Mouse (Mus musculus) retina, embryonic 14.5 days (tissue): Measurements from ENCODE around the gene Rufy2.
"Not testable (repeated sequence)": the region's sequence is repeated elsewhere in the genome, so short reads cannot be mapped to it uniquely, and the experiment has no call there.

Experiments
- DNase-seq: peaks from one replicate; pipeline ENCODE4 v3.0.0-alpha.2; 2015; ENCODE audit warnings: low spot score

Rufy2 gene

GRCm38 (mm10) chr10:63052011-63052410, 72.0 kb downstream of the Rufy2 start:
- DNase-seq, result no peak

DNA sequence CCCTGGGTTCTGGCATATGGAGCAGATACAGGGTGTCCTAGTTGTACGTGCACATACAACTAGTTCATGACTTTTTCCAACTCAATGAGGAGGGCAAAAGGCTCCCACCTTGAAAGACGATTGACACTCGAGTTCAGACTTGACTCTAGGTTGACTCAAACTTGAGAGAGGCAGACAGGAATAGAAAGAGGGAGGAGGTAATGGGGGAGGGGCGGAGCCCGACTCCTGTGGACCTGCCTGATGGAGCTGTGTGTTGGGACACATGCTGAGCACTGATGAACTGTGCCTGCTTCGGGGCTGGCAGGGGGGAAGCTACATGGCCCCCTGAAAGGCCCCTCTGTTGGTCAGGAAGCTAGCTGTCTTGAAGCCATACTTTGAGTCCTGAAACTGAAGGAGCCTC, 73.0 kb downstream of the Rufy2 start:
- no peak for DNase-seq

DNA sequence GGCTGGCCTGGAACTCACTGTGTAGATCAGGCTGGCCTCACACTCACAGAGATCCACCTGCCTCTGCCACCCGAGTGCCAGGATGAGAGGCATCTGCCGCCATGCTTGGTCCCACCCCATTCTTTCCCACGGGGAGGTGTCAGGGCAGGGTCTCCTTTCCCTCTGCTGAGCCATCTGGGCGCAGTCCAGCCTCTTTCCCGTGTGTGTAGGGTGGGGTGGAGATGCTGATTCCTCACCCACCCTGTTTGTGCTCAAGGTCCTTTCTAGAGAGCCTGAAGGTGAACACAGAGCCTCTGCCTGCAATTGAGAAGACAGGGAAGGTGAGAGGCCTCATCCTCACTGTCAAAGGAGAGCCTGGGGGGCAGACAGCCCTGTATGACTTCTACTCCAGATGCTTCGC, 74.0 kb downstream of the Rufy2 start:
- not testable (repeated sequence) for DNase-seq

DNA sequence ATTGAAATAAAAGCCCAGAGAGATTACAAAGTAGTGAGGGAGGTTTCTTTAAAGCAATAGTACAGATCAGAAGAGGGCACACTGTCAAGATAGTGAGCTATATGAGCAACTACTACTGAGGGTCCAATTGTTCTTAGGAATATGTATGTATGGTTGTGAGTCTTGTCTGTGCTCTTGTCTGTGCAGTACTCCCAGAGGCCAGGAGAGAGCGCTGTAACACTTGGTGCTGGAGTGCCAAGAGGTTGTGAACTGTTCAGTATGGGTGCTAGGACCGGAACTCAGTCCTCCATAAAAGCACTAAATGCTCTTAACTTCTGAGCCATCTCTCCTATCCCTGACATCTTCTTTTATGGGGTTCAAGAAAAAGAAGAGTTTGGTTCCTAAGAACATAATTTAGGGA, 74.6 kb downstream of the Rufy2 start:
- DNase-seq, result no peak

- no peak for DNase-seq
Measured at GRCm38 (mm10) chr10:63056966-63057750, 77.1 kb downstream of the Rufy2 start.

DNA sequence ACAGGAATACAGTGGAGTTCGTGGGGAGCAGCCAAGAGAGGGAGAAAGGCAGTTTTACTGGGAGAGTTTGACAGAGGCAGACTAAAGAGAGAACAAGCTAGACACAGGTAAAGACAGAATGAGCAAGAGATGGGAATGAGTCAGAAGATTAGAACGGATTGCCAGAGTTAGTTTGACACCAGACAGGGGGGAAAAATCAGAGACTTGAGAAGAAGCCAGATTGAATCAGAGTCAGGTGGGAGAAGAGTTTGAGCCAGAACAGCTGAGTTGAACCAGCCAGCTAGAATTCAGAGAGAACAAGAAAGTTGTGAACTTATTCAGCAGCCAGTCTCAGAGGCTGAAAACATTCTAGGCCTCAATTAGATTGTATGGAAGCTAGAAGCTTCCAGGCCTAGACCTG, 79.8 kb downstream of the Rufy2 start, which contains the start of gene Pbld1:
Gene Pbld1, plus strand, starts transcription at position 301 of the 400 bp plus-strand sequence.
- no peak for DNase-seq

DNA sequence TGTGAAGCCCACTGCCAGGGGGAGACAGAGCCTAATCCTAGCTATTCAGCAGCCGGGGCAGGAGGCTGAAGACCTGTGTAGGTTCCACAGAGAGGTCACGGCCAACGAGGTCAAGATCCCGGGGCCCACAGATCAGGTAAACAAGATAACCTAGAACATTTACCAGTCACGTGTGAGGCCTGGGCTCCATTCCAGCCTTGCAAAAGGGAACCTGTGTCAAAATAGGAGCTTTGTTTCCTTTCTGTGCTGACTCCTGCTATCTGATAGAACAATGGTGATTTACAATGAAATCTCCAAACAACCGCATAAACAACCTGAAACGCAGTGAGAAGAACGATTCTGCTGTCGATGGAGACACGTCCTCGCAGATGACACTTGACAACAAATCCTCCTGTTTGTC, 80.4 kb downstream of the Rufy2 start:
- no peak for DNase-seq

- no peak for DNase-seq
Measured at GRCm38 (mm10) chr10:63061266-63061665, 81.2 kb downstream of the Rufy2 start.

DNA sequence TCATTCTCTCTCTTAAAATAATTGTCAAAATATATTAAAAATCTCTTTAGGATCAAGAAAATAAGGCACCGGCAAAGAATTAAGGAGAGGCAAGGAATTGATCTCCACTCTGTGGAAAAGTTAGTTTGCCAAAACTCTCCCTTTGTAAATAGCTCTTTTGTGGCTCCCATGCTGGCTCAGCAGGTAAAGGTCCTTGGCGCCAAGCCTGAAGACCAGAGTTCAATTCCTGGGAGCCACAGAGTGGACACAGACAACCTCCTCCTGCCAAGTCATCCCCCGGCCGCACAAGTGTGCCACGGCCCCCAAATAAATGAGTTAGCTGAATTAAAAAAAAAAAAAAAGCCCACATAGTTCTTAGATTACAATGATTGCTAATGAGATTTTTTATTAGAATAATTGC, 82.7 kb downstream of the Rufy2 start:
- DNase-seq, result no peak

- no peak for DNase-seq
Measured at GRCm38 (mm10) chr10:63063365-63063764, 83.3 kb downstream of the Rufy2 start.

- no peak for DNase-seq
Measured at GRCm38 (mm10) chr10:63064516-63064915, 84.5 kb downstream of the Rufy2 start.

- DNase-seq, result no peak
Measured at GRCm38 (mm10) chr10:63065561-63065960, 85.5 kb downstream of the Rufy2 start.

GRCm38 (mm10) chr10:63065988-63066387, 86.0 kb downstream of the Rufy2 start:
- DNase-seq, result peak; percentile 93
